Mouse (Mus musculus): ENCODE measurements around the gene E130114P18Rik. TPM values are rescaled to one million over a fixed set of nuclear protein-coding genes. Genes with fewer than 3 reads are reported as not detected.
A peak's percentile ranks its signal among the peaks of the same experiment; 100 is the strongest.

E130114P18Rik gene
- polyA plus RNA-seq, 1 experiment from 2014 or later = 0.79 TPM

GRCm38 (mm10) chr4:97775059-97775458 is 2.8 kb downstream of the E130114P18Rik start:
- peak overlapping the region; percentile 96 for H3K27ac ChIP-seq (ENCODE audit: low read length)
- no peaks in the 10 kb centered on the region for H3K27me3 ChIP-seq (ENCODE audit: control insufficient read depth, insufficient read depth, low read depth, low read length)
- no peaks in the 10 kb centered on the region for H3K9me3 ChIP-seq (ENCODE audit: control insufficient read depth, low read length)
- peak; percentile 49 for ATAC-seq (ENCODE audit: low read depth)
- WGBS = 0% methylated on average over 13 of the region's 13 CpGs
- peak overlapping the region; percentile 90 for H3K4me3 ChIP-seq (ENCODE audit: low read length)
- H3K4me1 ChIP-seq (replicated peaks; ENCODE audit: control insufficient read depth, insufficient read depth, low read length) = peaks cover 21% of the 10 kb centered on the region
- peak overlapping the region; percentile 67 for H3K4me2 ChIP-seq (ENCODE audit: low read depth, low read length)
- H3K9ac ChIP-seq (ENCODE audit: low read length) = peak overlapping the region; percentile 54
- H3K36me3 ChIP-seq (ENCODE audit: control insufficient read depth, insufficient read depth, low read length) = no peaks in the 10 kb centered on the region

DNA sequence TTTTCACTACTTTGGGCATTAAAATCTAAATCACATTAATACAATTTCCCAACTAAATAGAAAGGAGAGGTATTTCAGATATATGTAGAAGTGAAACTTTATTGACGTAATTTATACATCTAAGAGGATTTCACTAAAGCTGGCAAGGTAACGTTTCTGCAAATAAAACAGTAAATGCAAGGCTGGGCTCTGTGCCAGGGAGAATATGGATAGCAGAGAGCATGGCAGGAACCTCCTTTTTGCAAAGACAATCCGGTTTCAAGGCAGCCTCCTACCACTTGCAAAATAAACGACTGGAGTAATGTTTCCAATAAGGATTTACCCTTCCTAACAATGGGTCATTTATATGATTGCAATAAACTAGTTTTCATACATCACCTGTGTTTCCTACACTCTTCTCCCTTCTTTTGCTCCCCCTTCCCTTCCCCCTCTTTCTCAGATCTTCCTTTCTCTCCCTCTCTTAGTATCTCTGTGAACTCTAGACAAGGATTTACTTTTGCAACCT is 3.4 kb downstream of the E130114P18Rik start:
- H3K27me3 ChIP-seq (ENCODE audit: control insufficient read depth, insufficient read depth, low read depth, low read length) = no peaks in the 10 kb centered on the region
- H3K4me3 ChIP-seq (ENCODE audit: low read length) = peak overlapping the region; percentile 90
- H3K9me3 ChIP-seq (ENCODE audit: control insufficient read depth, low read length) = no peaks in the 10 kb centered on the region
- H3K27ac ChIP-seq (ENCODE audit: low read length) = peak overlapping the region; percentile 96
- peak overlapping the region; percentile 54 for H3K9ac ChIP-seq (ENCODE audit: low read length)
- H3K36me3 ChIP-seq (ENCODE audit: control insufficient read depth, insufficient read depth, low read length) = no peaks in the 10 kb centered on the region
- H3K4me1 ChIP-seq (replicated peaks; ENCODE audit: control insufficient read depth, insufficient read depth, low read length) = peaks cover 20% of the 10 kb centered on the region
- peak overlapping the region; percentile 67 for H3K4me2 ChIP-seq (ENCODE audit: low read depth, low read length)
- 10% methylated on average over 4 of the region's 4 CpGs for WGBS
- no peak for ATAC-seq (ENCODE audit: low read depth)

DNA sequence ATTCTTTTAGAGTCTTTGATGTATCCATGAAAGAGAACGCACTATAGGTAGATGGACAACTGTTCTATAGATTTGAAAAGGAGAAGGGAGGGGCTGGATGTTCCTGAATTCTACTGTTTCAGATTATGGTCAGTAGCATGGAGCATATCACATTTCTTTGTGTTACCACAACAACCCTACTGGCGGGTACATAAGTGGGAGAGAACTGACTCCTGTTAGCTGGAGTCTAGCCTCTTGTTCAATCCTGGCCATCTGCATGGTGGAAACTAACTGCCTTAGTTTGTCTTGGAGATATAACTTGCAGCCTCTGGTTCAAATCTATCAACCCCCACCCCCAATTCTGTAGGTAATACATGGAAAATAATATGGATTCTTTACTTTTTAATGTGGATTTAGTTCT is 4.1 kb downstream of the E130114P18Rik start:
- 74% methylated on average over 2 of the region's 2 CpGs for WGBS
- peak overlapping the region; percentile 55 for H3K4me3 ChIP-seq (ENCODE audit: low read length)

GRCm38 (mm10) chr4:97773110-97773593 is 4.7 kb downstream of the E130114P18Rik start:
- WGBS = under 1% methylated on average over 14 of the region's 14 CpGs

More for the DNA sequence above, 4.1 kb downstream of the E130114P18Rik start:
- Histone ChIP-seq H3K9ac (ENCODE audit: low read length) (peak overlapping the region; percentile 37; the same call in 1 of the 2 replicates), H3K36me3 (ENCODE audit: control insufficient read depth, insufficient read depth, low read length) (no peaks in the 10 kb centered on the region), H3K4me1 (replicated peaks; ENCODE audit: control insufficient read depth, insufficient read depth, low read length) (peaks cover 20% of the 10 kb centered on the region), H3K27ac (ENCODE audit: low read length) (peak overlapping the region; percentile 90), H3K4me2 (ENCODE audit: low read depth, low read length) (peak overlapping the region; percentile 69), H3K27me3 (ENCODE audit: control insufficient read depth, insufficient read depth, low read depth, low read length) (no peaks in the 10 kb centered on the region), H3K9me3 (ENCODE audit: control insufficient read depth, low read length) (no peaks in the 10 kb centered on the region)
- no peak for ATAC-seq (ENCODE audit: low read depth)

DNA sequence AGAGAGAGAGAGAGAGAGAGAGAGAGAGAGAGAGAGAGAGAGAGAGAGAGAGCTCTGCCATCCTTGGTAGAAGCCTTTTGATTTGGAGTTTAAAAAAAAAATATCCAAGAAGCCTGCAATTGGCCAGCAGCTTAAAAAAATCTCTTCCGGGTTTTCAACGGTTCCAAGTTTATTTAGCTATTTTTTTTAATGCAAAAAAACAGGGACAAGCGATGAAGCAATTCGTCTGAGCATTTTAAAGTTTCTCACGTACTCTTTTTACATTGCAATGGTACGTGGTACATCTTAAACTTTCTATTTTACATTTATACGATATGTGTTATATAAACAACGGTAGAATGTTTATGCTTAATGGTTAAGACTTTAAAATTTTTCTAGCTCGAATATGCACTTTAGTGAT is 5.2 kb downstream of the E130114P18Rik start, which contains the start of gene Nfia:
Gene Nfia (plus strand): TSS at position 94 of the 400 bp plus-strand sequence.
- H3K4me3 ChIP-seq (ENCODE audit: low read length) = peak within 1 kb of the TSS; percentile 55
- under 1% methylated on average over 9 of the region's 9 CpGs for WGBS
- no peak; the same call in 1 of the 2 replicates for ATAC-seq (ENCODE audit: low read depth)

More at GRCm38 (mm10) chr4:97773110-97773593, 4.7 kb downstream of the E130114P18Rik start:
- ATAC-seq (ENCODE audit: low read depth) = peak; percentile 71
- H3K27me3 ChIP-seq (ENCODE audit: control insufficient read depth, insufficient read depth, low read depth, low read length) = no peaks in the 10 kb centered on the region
- peak overlapping the region; percentile 55 for H3K4me3 ChIP-seq (ENCODE audit: low read length)
- H3K9ac ChIP-seq (ENCODE audit: low read length) = peak overlapping the region; percentile 41
- H3K36me3 ChIP-seq (ENCODE audit: control insufficient read depth, insufficient read depth, low read length) = no peaks in the 10 kb centered on the region
- peak overlapping the region; percentile 69 for H3K4me2 ChIP-seq (ENCODE audit: low read depth, low read length)
- peaks cover 20% of the 10 kb centered on the region for H3K4me1 ChIP-seq (replicated peaks; ENCODE audit: control insufficient read depth, insufficient read depth, low read length)
- no peaks in the 10 kb centered on the region for H3K9me3 ChIP-seq (ENCODE audit: control insufficient read depth, low read length)
- H3K27ac ChIP-seq (ENCODE audit: low read length) = peak overlapping the region; percentile 96

DNA sequence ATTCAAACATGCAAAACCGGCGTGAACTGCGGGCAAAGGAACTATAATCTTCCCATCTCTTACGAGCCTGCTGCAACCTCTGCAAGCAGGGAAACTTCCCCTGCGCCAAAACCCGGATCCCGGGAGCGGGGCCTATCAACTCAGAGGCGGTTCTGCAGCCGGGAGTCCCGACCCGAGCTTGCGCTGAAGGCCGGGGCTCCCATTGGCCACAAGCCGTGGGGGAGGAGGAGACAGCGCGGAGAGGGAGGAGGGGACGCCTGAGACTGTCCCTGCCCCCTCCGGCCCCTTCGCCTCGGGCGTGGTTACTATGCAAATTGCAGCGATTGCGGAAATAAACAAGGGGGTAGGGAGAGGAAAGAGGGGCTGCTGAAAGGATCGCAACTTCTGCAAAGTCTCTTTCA is 5.8 kb downstream of the E130114P18Rik start:
- no peaks in the 10 kb centered on the region for H3K9me3 ChIP-seq (ENCODE audit: control insufficient read depth, low read length)
- H3K4me3 ChIP-seq (ENCODE audit: low read length) = peak overlapping the region; percentile 55
- ATAC-seq (ENCODE audit: low read depth) = peak; percentile 95
- H3K36me3 ChIP-seq (ENCODE audit: control insufficient read depth, insufficient read depth, low read length) = no peaks in the 10 kb centered on the region
- 1% methylated on average over 25 of the region's 25 CpGs for WGBS
- H3K4me2 ChIP-seq (ENCODE audit: low read depth, low read length) = peak overlapping the region; percentile 69
- peak overlapping the region; percentile 96 for H3K27ac ChIP-seq (ENCODE audit: low read length)
- H3K9ac ChIP-seq (ENCODE audit: low read length) = peak overlapping the region; percentile 69
- no peaks in the 10 kb centered on the region for H3K27me3 ChIP-seq (ENCODE audit: control insufficient read depth, insufficient read depth, low read depth, low read length)
- peaks cover 20% of the 10 kb centered on the region for H3K4me1 ChIP-seq (replicated peaks; ENCODE audit: control insufficient read depth, insufficient read depth, low read length)

More for the DNA sequence above, 5.2 kb downstream of the E130114P18Rik start, which contains the start of gene Nfia:
- Histone ChIP-seq H3K27me3 (ENCODE audit: control insufficient read depth, insufficient read depth, low read depth, low read length) (no peaks in the 10 kb centered on the region), H3K9ac (ENCODE audit: low read length) (peak within 1 kb of the TSS; percentile 69), H3K27ac (ENCODE audit: low read length) (peak within 1 kb of the TSS; percentile 96), H3K4me2 (ENCODE audit: low read depth, low read length) (peak within 1 kb of the TSS; percentile 69), H3K4me1 (replicated peaks; ENCODE audit: control insufficient read depth, insufficient read depth, low read length) (peaks cover 20% of the 10 kb centered on the region), H3K9me3 (ENCODE audit: control insufficient read depth, low read length) (no peaks in the 10 kb centered on the region), H3K36me3 (ENCODE audit: control insufficient read depth, insufficient read depth, low read length) (no peaks in the 10 kb centered on the region)

GRCm38 (mm10) chr4:97771426-97771825 is 6.5 kb downstream of the E130114P18Rik start:
- peak overlapping the region; percentile 96 for H3K27ac ChIP-seq (ENCODE audit: low read length)
- peak overlapping the region; percentile 69 for H3K9ac ChIP-seq (ENCODE audit: low read length)
- no peaks in the 10 kb centered on the region for H3K9me3 ChIP-seq (ENCODE audit: control insufficient read depth, low read length)
- H3K4me1 ChIP-seq (replicated peaks; ENCODE audit: control insufficient read depth, insufficient read depth, low read length) = peaks cover 20% of the 10 kb centered on the region
- H3K36me3 ChIP-seq (ENCODE audit: control insufficient read depth, insufficient read depth, low read length) = no peaks in the 10 kb centered on the region
- H3K4me3 ChIP-seq (ENCODE audit: low read length) = peak overlapping the region; percentile 55
- no peak for ATAC-seq (ENCODE audit: low read depth)
- H3K4me2 ChIP-seq (ENCODE audit: low read depth, low read length) = peak overlapping the region; percentile 69
- WGBS = 11% methylated on average over 5 of the region's 5 CpGs
- H3K27me3 ChIP-seq (ENCODE audit: control insufficient read depth, insufficient read depth, low read depth, low read length) = no peaks in the 10 kb centered on the region

DNA sequence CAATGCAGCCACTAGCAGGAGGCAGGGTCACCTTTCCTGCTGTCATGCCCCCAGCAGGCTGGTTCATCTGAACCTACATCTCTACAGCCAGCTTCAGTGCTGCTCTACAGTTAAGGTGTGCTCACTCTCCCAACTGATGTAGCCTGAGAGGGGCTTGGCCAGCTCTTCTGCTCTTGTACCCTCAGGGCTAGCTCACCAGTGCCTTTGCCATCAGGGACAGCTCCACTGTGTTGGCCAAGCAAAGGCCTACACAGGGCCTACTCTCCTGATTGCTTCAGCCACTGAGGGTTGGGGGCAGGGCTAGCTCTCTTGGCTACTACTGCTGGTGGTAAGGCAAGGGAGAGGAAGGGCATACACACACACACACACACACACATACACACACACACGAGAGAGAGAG is 8.0 kb downstream of the E130114P18Rik start:
- no peaks in the 10 kb centered on the region for H3K36me3 ChIP-seq (ENCODE audit: control insufficient read depth, insufficient read depth, low read length)
- H3K9ac ChIP-seq (ENCODE audit: low read length) = no peak overlapping the region
- ATAC-seq (ENCODE audit: low read depth) = no peak
- H3K4me1 ChIP-seq (replicated peaks; ENCODE audit: control insufficient read depth, insufficient read depth, low read length) = peaks cover 16% of the 10 kb centered on the region
- no peaks in the 10 kb centered on the region for H3K9me3 ChIP-seq (ENCODE audit: control insufficient read depth, low read length)
- H3K27ac ChIP-seq (ENCODE audit: low read length) = no peak overlapping the region
- H3K4me2 ChIP-seq (ENCODE audit: low read depth, low read length) = no peak overlapping the region
- H3K4me3 ChIP-seq (ENCODE audit: low read length) = no peak overlapping the region
- WGBS = 80% methylated on average over 1 of the region's 1 CpGs
- no peaks in the 10 kb centered on the region for H3K27me3 ChIP-seq (ENCODE audit: control insufficient read depth, insufficient read depth, low read depth, low read length)

DNA sequence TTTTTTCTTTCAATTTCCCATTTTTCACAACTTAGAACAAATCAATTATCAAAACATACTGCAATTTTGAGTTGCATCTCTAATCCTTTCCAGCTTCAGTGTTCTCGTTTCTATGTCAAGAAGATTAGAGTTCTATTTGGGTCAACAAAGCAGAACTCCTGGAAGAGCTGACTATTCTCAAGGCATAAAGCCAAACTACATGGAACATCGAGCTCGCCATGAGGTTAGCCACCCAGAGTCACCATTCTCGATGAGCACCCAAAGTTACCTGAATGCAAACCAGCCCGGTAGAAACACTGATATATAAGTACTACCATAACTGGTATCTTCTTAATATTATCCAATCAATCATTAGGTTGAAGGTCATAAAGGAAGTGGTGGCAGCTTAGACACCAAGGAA is 10.4 kb downstream of the E130114P18Rik start:
- H3K4me3 ChIP-seq (ENCODE audit: low read length) = no peak overlapping the region
- H3K36me3 ChIP-seq (ENCODE audit: control insufficient read depth, insufficient read depth, low read length) = no peaks in the 10 kb centered on the region
- H3K9ac ChIP-seq (ENCODE audit: low read length) = no peak overlapping the region
- no peaks in the 10 kb centered on the region for H3K9me3 ChIP-seq (ENCODE audit: control insufficient read depth, low read length)
- H3K4me2 ChIP-seq (ENCODE audit: low read depth, low read length) = no peak overlapping the region
- H3K4me1 ChIP-seq (replicated peaks; ENCODE audit: control insufficient read depth, insufficient read depth, low read length) = 0 out of 2 replicates have a peak, but pooled peaks cover 3% of the 10 kb centered on the region
- no peak for ATAC-seq (ENCODE audit: low read depth)
- no peak overlapping the region for H3K27ac ChIP-seq (ENCODE audit: low read length)
- H3K27me3 ChIP-seq (ENCODE audit: control insufficient read depth, insufficient read depth, low read depth, low read length) = no peaks in the 10 kb centered on the region
- 88% methylated on average over 5 of the region's 5 CpGs for WGBS
